Mouse (Mus musculus): ENCODE results near the gene Timm17a. TPM values are rescaled to one million over a fixed set of nuclear protein-coding genes. Genes with fewer than 3 reads are reported as not detected.

Timm17a gene
- polyA plus RNA-seq, 1 experiment from 2014 or later = 166 TPM

GRCm38 (mm10) chr1:135267663-135268446, 45.7 kb downstream of the Timm17a start:
- no peak for ATAC-seq (ENCODE audit: low read depth)
- WGBS = 88% methylated on average over 10 of the region's 10 CpGs
- no peaks in the 10 kb centered on the region for H3K9me3 ChIP-seq
- no peaks in the 10 kb centered on the region for H3K27me3 ChIP-seq
- no peak overlapping the region for H3K4me2 ChIP-seq
- no peaks in the 10 kb centered on the region for H3K4me1 ChIP-seq (replicated peaks)
- no peak overlapping the region for H3K9ac ChIP-seq
- H3K27ac ChIP-seq (replicated peaks) = no peak overlapping the region
- no peak overlapping the region for H3K4me3 ChIP-seq
- peaks cover 90% of the 10 kb centered on the region for H3K36me3 ChIP-seq

DNA sequence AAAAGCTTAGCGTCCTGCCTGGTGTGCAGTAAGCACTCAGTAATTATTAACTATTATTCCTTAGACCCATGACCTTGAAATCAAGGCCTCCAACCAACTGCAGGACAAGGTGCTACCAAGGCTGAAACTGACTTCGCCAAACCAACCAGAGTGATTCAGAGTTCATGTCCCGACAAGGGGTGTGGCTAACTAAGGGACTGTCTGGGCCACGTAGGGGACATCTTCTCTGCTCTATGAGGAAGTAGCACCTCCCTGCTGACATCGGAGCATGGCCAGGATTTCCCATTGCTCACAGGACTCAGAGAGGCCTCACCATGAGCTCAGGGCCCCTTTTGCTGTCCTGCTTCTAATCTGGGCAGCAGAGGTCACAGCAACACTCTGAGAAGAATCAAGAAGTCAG, 47.7 kb downstream of the Timm17a start:
- Histone ChIP-seq H3K4me2 (no peak overlapping the region), H3K4me1 (replicated peaks) (no peaks in the 10 kb centered on the region), H3K9ac (no peak overlapping the region), H3K27me3 (no peaks in the 10 kb centered on the region), H3K4me3 (no peak overlapping the region), H3K9me3 (no peaks in the 10 kb centered on the region), H3K27ac (replicated peaks) (no peak overlapping the region), H3K36me3 (peaks cover 87% of the 10 kb centered on the region)
- no peak for ATAC-seq (ENCODE audit: low read depth)
- WGBS = 89% methylated on average over 5 of the region's 5 CpGs

- 89% methylated on average over 9 of the region's 9 CpGs for WGBS
- Histone ChIP-seq H3K4me1 (replicated peaks) (peaks cover 7% of the 10 kb centered on the region), H3K9me3 (no peaks in the 10 kb centered on the region), H3K4me2 (no peak overlapping the region), H3K9ac (no peak overlapping the region), H3K36me3 (peaks cover 71% of the 10 kb centered on the region), H3K27ac (replicated peaks) (no peak overlapping the region), H3K27me3 (no peaks in the 10 kb centered on the region), H3K4me3 (no peak overlapping the region)
- no peak for ATAC-seq (ENCODE audit: low read depth)
Measured at GRCm38 (mm10) chr1:135263316-135263715, 50.3 kb downstream of the Timm17a start.

DNA sequence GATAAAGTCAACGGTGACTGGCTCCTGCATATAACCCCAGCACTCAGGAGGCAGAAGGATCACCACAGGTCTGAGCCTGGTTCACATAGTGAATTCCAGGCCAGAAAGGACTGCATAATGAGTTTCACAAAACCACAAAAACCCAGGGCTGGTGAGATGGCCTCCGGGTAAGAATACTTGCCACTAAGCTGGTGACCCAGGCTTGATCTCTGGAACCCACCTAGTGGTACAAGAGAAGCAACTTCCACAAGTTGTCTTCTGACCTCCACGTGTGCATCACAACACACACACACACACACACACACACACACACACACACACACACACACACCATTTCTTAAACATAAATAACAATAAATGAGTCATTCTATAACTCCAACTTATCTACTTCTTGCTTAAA, 51.2 kb downstream of the Timm17a start:
- no peak overlapping the region for H3K9ac ChIP-seq
- H3K9me3 ChIP-seq = no peaks in the 10 kb centered on the region
- peaks cover 61% of the 10 kb centered on the region for H3K36me3 ChIP-seq

GRCm38 (mm10) chr1:135260931-135261330, 52.6 kb downstream of the Timm17a start:
- Histone ChIP-seq H3K9me3 (no peaks in the 10 kb centered on the region), H3K36me3 (peaks cover 47% of the 10 kb centered on the region), H3K4me1 (replicated peaks) (peaks cover 11% of the 10 kb centered on the region), H3K9ac (no peak overlapping the region), H3K4me3 (no peak overlapping the region), H3K27ac (replicated peaks) (no peak overlapping the region), H3K27me3 (no peaks in the 10 kb centered on the region), H3K4me2 (no peak overlapping the region)
- no peak for ATAC-seq (ENCODE audit: low read depth)
- 73% methylated on average over 6 of the region's 6 CpGs for WGBS

More for the DNA sequence above, 51.2 kb downstream of the Timm17a start:
- WGBS = 82% methylated on average over 3 of the region's 3 CpGs
- H3K4me2 ChIP-seq = no peak overlapping the region
- no peak overlapping the region for H3K4me3 ChIP-seq
- no peak overlapping the region for H3K27ac ChIP-seq (replicated peaks)
- ATAC-seq (ENCODE audit: low read depth) = no peak
- peaks cover 11% of the 10 kb centered on the region for H3K4me1 ChIP-seq (replicated peaks)
- H3K27me3 ChIP-seq = no peaks in the 10 kb centered on the region

- no peaks in the 10 kb centered on the region for H3K27me3 ChIP-seq
- peak overlapping the region; percentile 56; the same call in 1 of the 2 replicates for H3K27ac ChIP-seq (replicated peaks)
- peaks cover 29% of the 10 kb centered on the region for H3K36me3 ChIP-seq
- H3K4me2 ChIP-seq = peak overlapping the region; percentile 50
- H3K9ac ChIP-seq = peak overlapping the region; percentile 61
- peaks cover 16% of the 10 kb centered on the region for H3K4me1 ChIP-seq (replicated peaks)
- peak; percentile 84 for ATAC-seq (ENCODE audit: low read depth)
- H3K9me3 ChIP-seq = no peaks in the 10 kb centered on the region
- 0 out of 2 replicates have a peak overlapping the region, but pooled peaks have one; percentile 12 for H3K4me3 ChIP-seq
- WGBS = 2% methylated on average over 10 of the region's 10 CpGs
Measured at GRCm38 (mm10) chr1:135259128-135259436, 54.5 kb downstream of the Timm17a start.

GRCm38 (mm10) chr1:135258380-135259127, 55.0 kb downstream of the Timm17a start, which contains the start of gene Elf3:
TSS of gene Elf3 (minus strand) at chr1:135258568.
- H3K27ac ChIP-seq (replicated peaks) = peak within 1 kb of the TSS; percentile 56; the same call in 1 of the 2 replicates
- peak within 1 kb of the TSS; percentile 50 for H3K4me2 ChIP-seq
- H3K9me3 ChIP-seq = no peaks in the 10 kb centered on the region
- WGBS = 7% methylated on average over 19 of the region's 19 CpGs
- peaks cover 16% of the 10 kb centered on the region for H3K4me1 ChIP-seq (replicated peaks)
- H3K9ac ChIP-seq = peak within 1 kb of the TSS; percentile 61
- peak; percentile 66; the same call in 1 of the 2 replicates for ATAC-seq (ENCODE audit: low read depth)
- 0 out of 2 replicates have a peak within 1 kb of the TSS, but pooled peaks have one; percentile 12 for H3K4me3 ChIP-seq
- H3K27me3 ChIP-seq = no peaks in the 10 kb centered on the region
- H3K36me3 ChIP-seq = peaks cover 23% of the 10 kb centered on the region

DNA sequence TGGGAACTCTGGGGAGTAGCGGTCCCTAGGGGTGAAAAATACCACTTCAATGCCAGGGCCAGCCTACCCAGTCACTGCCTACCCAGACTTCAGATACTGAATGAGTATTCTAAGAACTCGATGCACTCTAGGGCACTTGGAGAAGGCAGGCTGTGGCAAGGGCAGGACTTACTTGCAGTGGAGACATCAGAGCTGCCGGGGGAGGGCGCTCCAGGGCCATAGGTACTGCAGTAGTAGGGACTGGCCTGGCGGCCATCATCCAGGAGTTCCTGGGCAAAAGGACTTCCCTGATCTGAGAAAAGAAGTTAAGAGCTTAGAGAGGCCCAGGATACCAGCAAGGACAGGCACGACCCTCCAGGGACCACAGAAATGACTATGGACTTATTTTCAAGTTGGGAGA, 57.3 kb downstream of the Timm17a start:
- WGBS = 80% methylated on average over 6 of the region's 6 CpGs
- Histone ChIP-seq H3K4me1 (replicated peaks) (peaks cover 16% of the 10 kb centered on the region), H3K9ac (no peak overlapping the region), H3K4me3 (no peak overlapping the region), H3K27me3 (no peaks in the 10 kb centered on the region), H3K9me3 (no peaks in the 10 kb centered on the region), H3K4me2 (no peak overlapping the region), H3K27ac (replicated peaks) (no peak overlapping the region), H3K36me3 (peaks cover under 1% of the 10 kb centered on the region; the same call in 1 of the 2 replicates)
- no peak for ATAC-seq (ENCODE audit: low read depth)

GRCm38 (mm10) chr1:135252854-135253253, 60.7 kb downstream of the Timm17a start:
- Histone ChIP-seq H3K4me2 (no peak overlapping the region), H3K9me3 (no peaks in the 10 kb centered on the region), H3K27ac (replicated peaks) (no peak overlapping the region), H3K27me3 (no peaks in the 10 kb centered on the region), H3K36me3 (no peaks in the 10 kb centered on the region), H3K9ac (no peak overlapping the region), H3K4me3 (no peak overlapping the region), H3K4me1 (replicated peaks) (peaks cover 14% of the 10 kb centered on the region; the same call in 1 of the 2 replicates)
- WGBS = 78% methylated on average over 4 of the region's 4 CpGs
- no peak for ATAC-seq (ENCODE audit: low read depth)

DNA sequence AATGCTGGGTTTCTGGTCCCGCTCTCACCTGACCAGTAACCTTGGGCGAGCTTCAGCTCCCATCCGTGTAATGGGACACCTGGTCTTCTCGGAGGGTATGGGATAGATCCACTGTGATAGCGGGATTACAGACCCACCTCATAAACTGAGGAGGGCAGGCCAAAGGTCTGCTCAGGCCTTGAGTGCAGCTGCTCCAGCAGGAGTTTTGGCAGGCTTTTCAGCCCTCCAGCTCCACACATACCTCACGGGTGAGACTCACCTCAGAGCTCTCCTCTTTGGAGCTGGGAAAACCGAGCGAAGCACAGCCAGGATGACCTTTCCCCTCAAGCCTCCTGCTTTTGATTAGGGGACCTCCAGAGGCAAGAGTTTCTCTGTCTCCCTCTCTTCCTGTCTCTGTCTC, 62.2 kb downstream of the Timm17a start:
- H3K4me2 ChIP-seq = no peak overlapping the region
- H3K4me1 ChIP-seq (replicated peaks) = peaks cover 14% of the 10 kb centered on the region; the same call in 1 of the 2 replicates
- no peak overlapping the region for H3K4me3 ChIP-seq
- H3K27me3 ChIP-seq = no peaks in the 10 kb centered on the region
- WGBS = 90% methylated on average over 8 of the region's 8 CpGs
- H3K9me3 ChIP-seq = no peaks in the 10 kb centered on the region
- H3K9ac ChIP-seq = no peak overlapping the region
- no peak overlapping the region for H3K27ac ChIP-seq (replicated peaks)
- ATAC-seq (ENCODE audit: low read depth) = no peak
- no peaks in the 10 kb centered on the region for H3K36me3 ChIP-seq

DNA sequence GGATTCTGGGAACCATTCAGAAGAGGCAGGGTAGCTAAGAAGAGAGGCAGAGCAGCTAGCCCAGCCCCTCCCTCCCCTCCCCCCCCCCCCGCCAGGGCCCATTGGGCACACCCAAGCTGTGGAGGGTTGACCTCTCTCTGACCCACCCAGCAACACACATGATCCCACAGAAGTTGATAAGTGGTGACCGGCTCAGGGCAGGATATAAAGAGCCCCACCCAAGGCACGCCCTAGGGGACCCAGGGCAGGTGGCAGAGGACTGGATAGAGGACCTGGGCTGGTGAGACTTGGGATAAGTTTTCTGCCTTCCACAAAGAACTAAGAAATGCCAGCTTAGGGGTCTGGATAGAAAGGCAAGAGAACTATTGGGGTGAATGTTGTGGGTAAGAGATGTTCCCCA, 62.9 kb downstream of the Timm17a start:
- H3K4me2 ChIP-seq = no peak overlapping the region
- no peak overlapping the region for H3K27ac ChIP-seq (replicated peaks)
- H3K27me3 ChIP-seq = no peaks in the 10 kb centered on the region
- no peak overlapping the region for H3K9ac ChIP-seq
- WGBS = 77% methylated on average over 2 of the region's 3 CpGs
- no peak for ATAC-seq (ENCODE audit: low read depth)
- H3K9me3 ChIP-seq = no peaks in the 10 kb centered on the region
- no peak overlapping the region for H3K4me3 ChIP-seq
- H3K36me3 ChIP-seq = no peaks in the 10 kb centered on the region
- peaks cover 14% of the 10 kb centered on the region; the same call in 1 of the 2 replicates for H3K4me1 ChIP-seq (replicated peaks)

DNA sequence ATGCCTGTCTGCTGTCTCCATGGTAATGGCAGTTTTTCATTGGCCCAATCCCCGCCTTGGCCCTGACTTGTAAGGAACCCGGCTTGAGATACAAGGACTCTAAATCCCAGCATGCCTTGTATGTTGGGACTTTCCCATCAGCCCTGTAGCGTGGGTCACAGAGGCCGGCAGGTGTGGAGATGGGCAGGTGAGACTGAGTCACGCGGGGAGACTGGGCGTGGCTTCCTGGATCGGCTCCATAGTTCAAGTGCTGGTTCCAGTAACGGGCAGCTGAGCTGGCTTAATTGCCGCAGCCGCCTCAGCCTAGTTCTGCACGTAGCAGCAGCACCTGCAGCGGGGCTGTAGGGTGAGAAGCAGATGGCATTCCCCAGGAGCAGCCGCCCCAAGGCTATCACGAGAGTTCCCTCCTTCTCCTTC, 65.1 kb downstream of the Timm17a start:
- 0 out of 2 replicates have a peak overlapping the region, but pooled peaks have one; percentile 3 for H3K27ac ChIP-seq (replicated peaks)
- 4% methylated on average over 15 of the region's 15 CpGs for WGBS
- peak overlapping the region; percentile 58 for H3K4me2 ChIP-seq
- H3K4me3 ChIP-seq = peak overlapping the region; percentile 42
- H3K27me3 ChIP-seq = no peaks in the 10 kb centered on the region
- no peaks in the 10 kb centered on the region for H3K36me3 ChIP-seq
- peak; percentile 90 for ATAC-seq (ENCODE audit: low read depth)
- peak overlapping the region; percentile 62 for H3K9ac ChIP-seq
- H3K9me3 ChIP-seq = no peaks in the 10 kb centered on the region
- peaks cover 9% of the 10 kb centered on the region; the same call in 1 of the 2 replicates for H3K4me1 ChIP-seq (replicated peaks)

Data from neural tube, embryonic 13.5 days (tissue).